Mouse (Mus musculus): ENCODE data around the gene Cib4.

- no peak for TF ChIP-seq CTCF (IDR thresholded peaks at IDR 0.05; ENCODE audit: borderline replicate concordance, control insufficient read depth, extremely low read depth, insufficient read depth, low read length, poor library complexity)
- TF ChIP-seq POLR2A (IDR thresholded peaks at IDR 0.05; ENCODE audit: control insufficient read depth, extremely low read depth, insufficient read depth, low read length, poor library complexity) = no peak
These were observed 48.8 kb downstream of the Cib4 start for GRCm38 (mm10) chr5:30496821-30497220.

Data from thymus, adult 2 months (tissue).